Mouse (Mus musculus): ENCODE results near the gene Elmsan1. TPM values are rescaled to one million over a fixed set of nuclear protein-coding genes. Genes with fewer than 3 reads are reported as not detected.
"Not testable (repeated sequence)": the region's sequence is repeated elsewhere in the genome, so short reads cannot be mapped to it uniquely, and the experiment has no call there.

Elmsan1 gene
- polyA plus RNA-seq (2016; fragmentation: Nextera tagmentation; extraction: Ambion mirVana), result 7.9 and 9.0 TPM in 2 replicates

DNA sequence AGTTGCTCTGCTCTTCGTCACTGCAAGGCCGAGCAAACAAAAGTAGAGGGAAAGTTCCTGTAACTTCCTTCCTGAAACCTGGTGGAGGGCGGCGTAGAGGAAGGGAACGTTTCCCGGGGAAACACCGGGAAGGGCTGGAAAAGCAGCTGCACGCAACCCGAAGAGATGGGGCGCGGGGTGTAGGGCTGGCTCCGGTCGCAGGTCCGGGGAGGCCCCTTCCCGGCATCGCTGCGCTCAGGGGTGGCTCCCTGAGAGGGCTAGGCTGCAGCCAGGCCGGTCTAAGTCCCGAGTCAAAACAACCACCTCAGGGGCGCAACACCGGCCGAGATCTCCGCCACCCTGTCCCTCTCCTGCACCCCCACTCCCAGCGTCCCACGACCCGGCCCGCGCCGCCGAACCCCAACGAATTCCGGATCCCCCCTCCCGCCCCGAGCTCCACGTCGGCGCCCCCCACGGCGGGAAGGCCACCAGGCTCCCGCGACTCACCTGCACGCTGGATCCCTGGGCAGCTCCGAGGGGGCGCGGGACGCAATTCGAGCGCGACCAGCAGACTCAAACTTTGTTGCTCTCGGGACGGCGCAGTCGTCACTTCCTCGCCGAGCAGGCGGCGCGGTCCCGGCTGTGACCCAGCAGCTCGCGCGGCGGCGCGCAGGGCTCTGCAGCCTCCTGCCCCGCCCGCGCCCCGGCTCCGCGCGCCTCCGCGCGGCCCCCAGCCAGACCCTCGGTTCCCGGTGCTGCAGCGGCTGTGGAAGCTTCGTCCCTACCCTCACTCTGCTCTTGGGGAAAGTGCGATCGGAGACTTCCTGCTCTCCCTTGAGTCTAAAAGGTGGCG is at the start of gene Elmsan1:
Gene Elmsan1 (minus strand): TSS at position 593 of the 832 bp plus-strand sequence.
- peaks cover 43% of the 10 kb centered on the region for H3K4me1 ChIP-seq
- ATAC-seq (ENCODE audit: insufficient number of reproducible peaks, insufficient read depth, low FRiP score, low TSS enrichment), result peak; percentile 82
- peak within 1 kb of the TSS; percentile 87 for H3K9ac ChIP-seq
- WGBS, result under 1% methylated on average over 82 of the region's 82 CpGs
- peak within 1 kb of the TSS; percentile 77 for H3K4me2 ChIP-seq (replicated peaks)
- H3K27me3 ChIP-seq, result no peaks in the 10 kb centered on the region
- peak within 1 kb of the TSS; percentile 93 for H3K4me3 ChIP-seq
- no peaks in the 10 kb centered on the region for H3K36me3 ChIP-seq
- H3K9me3 ChIP-seq, result no peaks in the 10 kb centered on the region
- peak within 1 kb of the TSS; percentile 90 for H3K27ac ChIP-seq

- no peaks in the 10 kb centered on the region for H3K4me1 ChIP-seq
- no peak overlapping the region for H3K9ac ChIP-seq
- H3K4me2 ChIP-seq (replicated peaks), result no peak overlapping the region
- H3K4me3 ChIP-seq, result no peak overlapping the region
- H3K9me3 ChIP-seq, result no peaks in the 10 kb centered on the region
- ATAC-seq (ENCODE audit: insufficient number of reproducible peaks, insufficient read depth, low FRiP score, low TSS enrichment), result no peak
- no peaks in the 10 kb centered on the region for H3K36me3 ChIP-seq
- WGBS, result 71% methylated on average over 2 of the region's 2 CpGs
- no peak overlapping the region for H3K27ac ChIP-seq
- no peaks in the 10 kb centered on the region for H3K27me3 ChIP-seq
Measured at GRCm38 (mm10) chr12:84267264-84267663, 48.6 kb upstream of the Elmsan1 start.

GRCm38 (mm10) chr12:84260363-84260762 is 41.7 kb upstream of the Elmsan1 start:
- no peaks in the 10 kb centered on the region; the same call in 1 of the 2 replicates for H3K4me1 ChIP-seq
- no peak overlapping the region for H3K4me2 ChIP-seq (replicated peaks)
- no peak overlapping the region for H3K9ac ChIP-seq
- WGBS, result 70% methylated on average over 7 of the region's 7 CpGs
- ATAC-seq (ENCODE audit: insufficient number of reproducible peaks, insufficient read depth, low FRiP score, low TSS enrichment), result no peak
- no peak overlapping the region for H3K27ac ChIP-seq
- H3K27me3 ChIP-seq, result no peaks in the 10 kb centered on the region
- H3K9me3 ChIP-seq, result no peaks in the 10 kb centered on the region
- H3K4me3 ChIP-seq, result no peak overlapping the region
- H3K36me3 ChIP-seq, result no peaks in the 10 kb centered on the region

- Histone ChIP-seq H3K4me1 (no peaks in the 10 kb centered on the region; the same call in 1 of the 2 replicates), H3K27ac (no peak overlapping the region), H3K4me2 (replicated peaks) (no peak overlapping the region), H3K4me3 (no peak overlapping the region), H3K9me3 (no peaks in the 10 kb centered on the region), H3K36me3 (no peaks in the 10 kb centered on the region), H3K9ac (no peak overlapping the region), H3K27me3 (no peaks in the 10 kb centered on the region)
- WGBS, result 69% methylated on average over 5 of the region's 5 CpGs
- no peak for ATAC-seq (ENCODE audit: insufficient number of reproducible peaks, insufficient read depth, low FRiP score, low TSS enrichment)
Measured at GRCm38 (mm10) chr12:84254886-84255285, 36.2 kb upstream of the Elmsan1 start.

DNA sequence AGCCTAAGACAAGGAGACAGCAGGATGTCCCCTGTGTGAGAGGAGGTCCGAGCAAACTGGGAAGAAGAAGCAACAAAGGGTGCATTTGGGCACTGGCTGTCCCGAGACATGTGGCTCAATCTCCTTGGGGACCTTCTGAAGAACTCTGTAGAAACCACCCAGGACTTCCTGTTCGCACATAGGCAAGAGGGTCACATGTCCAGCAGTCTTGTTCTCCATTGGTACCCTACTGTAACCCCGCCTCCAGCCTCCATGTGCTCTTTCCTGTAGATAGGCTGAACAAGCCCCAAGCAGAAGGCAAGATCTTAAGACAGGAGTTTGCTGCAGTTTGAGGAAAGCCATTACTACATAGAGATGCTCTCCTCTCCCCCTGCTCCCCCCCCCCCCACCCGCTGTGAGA is 34.1 kb upstream of the Elmsan1 start:
- H3K9me3 ChIP-seq, result no peaks in the 10 kb centered on the region
- H3K36me3 ChIP-seq, result no peaks in the 10 kb centered on the region

GRCm38 (mm10) chr12:84249217-84249616 is 30.5 kb upstream of the Elmsan1 start:
- Histone ChIP-seq H3K27me3 (no peaks in the 10 kb centered on the region), H3K36me3 (no peaks in the 10 kb centered on the region), H3K27ac (no peak overlapping the region), H3K9ac (no peak overlapping the region), H3K4me1 (no peaks in the 10 kb centered on the region), H3K9me3 (no peaks in the 10 kb centered on the region), H3K4me2 (replicated peaks) (no peak overlapping the region), H3K4me3 (no peak overlapping the region)
- no peak for ATAC-seq (ENCODE audit: insufficient number of reproducible peaks, insufficient read depth, low FRiP score, low TSS enrichment)
- 6% methylated on average over 3 of the region's 3 CpGs for WGBS

More for the DNA sequence above, 34.1 kb upstream of the Elmsan1 start:
- Histone ChIP-seq H3K27me3 (no peaks in the 10 kb centered on the region), H3K9ac (no peak overlapping the region), H3K4me2 (replicated peaks) (no peak overlapping the region), H3K27ac (no peak overlapping the region), H3K4me3 (no peak overlapping the region), H3K4me1 (no peaks in the 10 kb centered on the region; the same call in 1 of the 2 replicates)
- ATAC-seq (ENCODE audit: insufficient number of reproducible peaks, insufficient read depth, low FRiP score, low TSS enrichment), result no peak
- 87% methylated on average over 5 of the region's 5 CpGs for WGBS

GRCm38 (mm10) chr12:84245683-84246082 is 27.0 kb upstream of the Elmsan1 start:
- H3K4me1 ChIP-seq, result no peaks in the 10 kb centered on the region
- H3K36me3 ChIP-seq, result no peaks in the 10 kb centered on the region
- H3K27me3 ChIP-seq, result no peaks in the 10 kb centered on the region
- no peak overlapping the region for H3K4me2 ChIP-seq (replicated peaks)
- no peaks in the 10 kb centered on the region for H3K9me3 ChIP-seq
- H3K9ac ChIP-seq, result no peak overlapping the region
- H3K27ac ChIP-seq, result no peak overlapping the region
- 59% methylated on average over 5 of the region's 5 CpGs for WGBS
- ATAC-seq (ENCODE audit: insufficient number of reproducible peaks, insufficient read depth, low FRiP score, low TSS enrichment), result no peak
- no peak overlapping the region for H3K4me3 ChIP-seq

DNA sequence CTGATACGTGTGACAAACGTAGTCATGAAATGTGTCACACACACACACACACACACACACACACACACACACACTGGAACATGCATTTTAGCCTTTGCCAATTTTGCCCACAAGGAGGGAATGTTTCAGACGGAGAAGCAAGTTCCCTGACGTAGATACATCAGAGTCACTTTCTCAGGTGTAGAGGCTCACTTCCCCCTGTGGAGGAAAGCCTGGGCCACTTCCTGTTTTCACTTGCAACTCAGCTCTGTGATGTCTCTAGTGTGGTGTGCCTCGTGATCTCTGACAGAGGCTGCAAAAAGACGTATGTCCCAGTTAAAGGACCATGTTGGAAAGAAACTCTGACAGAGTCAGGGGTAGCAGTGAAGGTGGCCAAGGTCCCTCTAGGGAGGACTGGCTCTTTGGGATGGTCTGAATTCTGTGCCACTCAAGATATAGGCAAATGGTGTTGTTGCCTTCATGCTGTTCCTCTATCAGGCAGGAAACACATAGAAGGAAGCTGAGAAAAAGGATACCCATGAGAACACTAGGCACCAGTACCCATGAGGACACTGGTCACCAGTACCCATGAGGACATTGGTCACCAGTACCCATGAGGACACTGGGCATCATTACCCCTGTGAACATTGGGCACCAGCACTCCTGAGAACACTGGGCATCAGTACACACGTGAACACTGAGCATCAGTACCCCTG is 24.5 kb upstream of the Elmsan1 start:
- Histone ChIP-seq H3K27me3 (no peaks in the 10 kb centered on the region), H3K9me3 (no peaks in the 10 kb centered on the region), H3K9ac (no peak overlapping the region), H3K36me3 (no peaks in the 10 kb centered on the region), H3K4me3 (no peak overlapping the region), H3K27ac (no peak overlapping the region), H3K4me1 (no peaks in the 10 kb centered on the region), H3K4me2 (replicated peaks) (no peak overlapping the region)
- WGBS, result 79% methylated on average over 7 of the region's 7 CpGs
- no peak for ATAC-seq (ENCODE audit: insufficient number of reproducible peaks, insufficient read depth, low FRiP score, low TSS enrichment)

DNA sequence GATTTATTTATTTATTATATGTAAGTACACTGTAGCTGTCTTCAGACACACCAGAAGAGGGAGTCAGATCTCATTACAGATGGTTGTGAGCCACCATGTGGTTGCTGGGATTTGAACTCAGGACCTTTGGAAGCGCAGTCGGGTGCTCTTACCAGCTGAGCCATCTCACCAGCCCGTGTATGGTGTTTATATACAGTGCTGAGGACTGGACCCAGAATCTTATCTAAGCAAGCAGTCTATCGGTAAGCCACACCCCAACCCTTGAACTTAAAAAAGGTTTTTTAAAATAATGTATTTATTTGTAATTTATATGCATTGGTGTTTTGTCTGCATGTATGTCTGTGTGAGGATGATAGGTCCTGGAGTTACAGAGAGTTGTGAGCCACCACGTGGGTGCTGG is 18.4 kb upstream of the Elmsan1 start:
- not testable (repeated sequence) for H3K27me3 ChIP-seq; H3K4me1 ChIP-seq; H3K27ac ChIP-seq; H3K4me2 ChIP-seq (replicated peaks); H3K4me3 ChIP-seq; H3K36me3 ChIP-seq; H3K9me3 ChIP-seq; H3K9ac ChIP-seq; ATAC-seq (ENCODE audit: insufficient number of reproducible peaks, insufficient read depth, low FRiP score, low TSS enrichment)
- 91% methylated on average over 5 of the region's 5 CpGs for WGBS

DNA sequence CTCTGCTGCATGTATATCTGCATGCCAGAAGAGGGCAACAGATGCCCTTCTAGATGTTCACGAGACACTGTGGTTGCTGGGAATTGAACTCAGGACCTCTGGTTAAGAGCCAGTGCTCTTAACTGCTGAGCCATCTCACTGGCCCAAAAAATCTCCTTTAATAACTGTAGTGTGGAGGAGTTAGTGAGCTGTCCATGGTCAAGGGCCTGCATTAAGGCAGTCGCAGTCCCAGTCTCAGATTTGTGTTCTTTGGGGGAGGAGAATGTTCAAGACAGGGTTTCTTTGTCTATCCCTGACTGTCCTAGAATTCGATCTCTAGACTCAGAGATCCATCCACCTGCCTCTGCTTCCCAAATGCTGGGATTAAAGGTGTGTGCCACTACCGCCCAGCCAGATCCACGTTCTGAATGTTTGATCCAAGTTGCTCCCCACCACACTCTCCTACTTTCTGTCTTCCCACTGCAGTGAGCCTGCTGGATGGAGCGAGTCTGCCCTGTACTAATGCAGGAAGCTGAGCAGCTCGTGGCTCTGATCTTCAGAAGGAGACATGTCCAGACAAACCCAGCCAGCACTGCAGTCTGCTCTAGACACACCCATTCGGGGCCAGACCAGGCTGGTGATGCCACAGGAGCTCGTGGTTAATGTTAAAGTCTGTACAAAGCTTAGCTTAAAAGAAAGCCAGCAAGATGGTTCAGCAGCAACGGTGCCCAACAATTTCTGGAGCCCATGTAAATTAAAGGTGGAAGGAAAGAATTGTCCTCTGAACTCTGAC is 17.5 kb upstream of the Elmsan1 start:
- Histone ChIP-seq H3K9ac (no peak overlapping the region), H3K4me1 (no peaks in the 10 kb centered on the region), H3K27me3 (no peaks in the 10 kb centered on the region), H3K9me3 (no peaks in the 10 kb centered on the region), H3K4me2 (replicated peaks) (no peak overlapping the region), H3K36me3 (no peaks in the 10 kb centered on the region), H3K27ac (no peak overlapping the region), H3K4me3 (no peak overlapping the region)
- 74% methylated on average over 10 of the region's 10 CpGs for WGBS
- no peak for ATAC-seq (ENCODE audit: insufficient number of reproducible peaks, insufficient read depth, low FRiP score, low TSS enrichment)

GRCm38 (mm10) chr12:84235577-84235976 is 16.9 kb upstream of the Elmsan1 start:
- WGBS, result 89% methylated on average over 6 of the region's 6 CpGs
- ATAC-seq (ENCODE audit: insufficient number of reproducible peaks, insufficient read depth, low FRiP score, low TSS enrichment), result 0 out of 2 replicates have a peak, but pooled peaks have one; percentile 22
- no peak overlapping the region for H3K9ac ChIP-seq

More at GRCm38 (mm10) chr12:84235577-84235976, 16.9 kb upstream of the Elmsan1 start:
- no peaks in the 10 kb centered on the region for H3K9me3 ChIP-seq
- no peak overlapping the region for H3K4me2 ChIP-seq (replicated peaks)
- H3K27ac ChIP-seq, result no peak overlapping the region
- no peaks in the 10 kb centered on the region for H3K4me1 ChIP-seq
- H3K27me3 ChIP-seq, result no peaks in the 10 kb centered on the region
- no peaks in the 10 kb centered on the region for H3K36me3 ChIP-seq
- no peak overlapping the region for H3K4me3 ChIP-seq
